Mouse (Mus musculus) embryonic facial prominence, embryonic 12.5 days (tissue): Measurements from ENCODE around the gene Ccdc34. TPM values are rescaled to one million over a fixed set of nuclear protein-coding genes. Genes with fewer than 3 reads are reported as not detected.

ENCODE experiments used
- ATAC-seq: fragments of 200-750 bp; cut with Nextera tagmentation; 2 replicates; pipeline ENCODE4 v1.8.0; 2017; ENCODE audit not compliant: insufficient number of reproducible peaks, insufficient read depth, low FRiP score, low TSS enrichment
- H3K27ac ChIP-seq: fragments of 300-500 bp; sonication (generic); 2 replicates; pipeline ENCODE4 v1.5.1; 2016; ENCODE audit warnings: mild to moderate bottlenecking
- H3K27me3 ChIP-seq: fragments of 300-500 bp; sonication (generic); 2 replicates; pipeline ENCODE4 v1.6.1; 2016; ENCODE audit warnings: mild to moderate bottlenecking, moderate library complexity
- H3K36me3 ChIP-seq: fragments of 300-500 bp; sonication (generic); 2 replicates; pipeline ENCODE4 v1.6.1; 2016; ENCODE audit warnings: mild to moderate bottlenecking
- H3K4me1 ChIP-seq: fragments of 300-500 bp; sonication (generic); 2 replicates; pipeline ENCODE4 v1.6.1; 2016
- H3K4me2 ChIP-seq: fragments of 300-500 bp; sonication (generic); replicated peaks from 2 replicates; pipeline ENCODE4 v1.6.1; 2016; ENCODE audit warnings: mild to moderate bottlenecking, moderate library complexity
- H3K4me3 ChIP-seq: fragments of 300-500 bp; sonication (generic); 2 replicates; pipeline ENCODE4 v1.5.1; 2016; ENCODE audit warnings: mild to moderate bottlenecking
- H3K9ac ChIP-seq: fragments of 300-500 bp; sonication (generic); 2 replicates; pipeline ENCODE4 v1.6.1; 2016; ENCODE audit warnings: mild to moderate bottlenecking, moderate library complexity
- H3K9me3 ChIP-seq: fragments of 300-500 bp; sonication (generic); 2 replicates; pipeline ENCODE4 v1.6.1; 2016; ENCODE audit warnings: mild to moderate bottlenecking, moderate library complexity
- WGBS: fragments of 180-500 bp; shearing (Covaris S2); methylation state at CpG from one replicate; pipeline ENCODE4 v1.1.7; 2016; 5-methylcytosine and 5-hydroxymethylcytosine counted together
- polyA plus RNA-seq: library from polyadenylated mRNA; unstranded; fragments of >200 nt; fragmentation: Nextera tagmentation; extraction: Ambion mirVana; gene quantifications from 2 replicates; pipeline ENCODE4 v1.2.1, GENCODE M21; 2016

The Ccdc34 gene
- polyA plus RNA-seq, 1 experiment from 2014 or later = 51.0 TPM

GRCm38 (mm10) chr2:110004668-110005067, 12.9 kb upstream of the Ccdc34 start:
- H3K27ac ChIP-seq = no peak overlapping the region
- no peak for ATAC-seq
- no peaks in the 10 kb centered on the region for H3K9me3 ChIP-seq
- no peak overlapping the region for H3K9ac ChIP-seq
- H3K4me1 ChIP-seq = no peaks in the 10 kb centered on the region
- no peak overlapping the region for H3K4me2 ChIP-seq
- WGBS = 74% methylated on average over 1 of the region's 1 CpGs
- peaks cover 36% of the 10 kb centered on the region for H3K36me3 ChIP-seq
- no peak overlapping the region for H3K4me3 ChIP-seq
- no peaks in the 10 kb centered on the region for H3K27me3 ChIP-seq

- Histone ChIP-seq H3K27me3 (no peaks in the 10 kb centered on the region), H3K4me2 (no peak overlapping the region), H3K36me3 (peaks cover 36% of the 10 kb centered on the region), H3K4me3 (no peak overlapping the region), H3K27ac (no peak overlapping the region), H3K4me1 (no peaks in the 10 kb centered on the region), H3K9me3 (no peaks in the 10 kb centered on the region), H3K9ac (no peak overlapping the region)
- 84% methylated on average over 3 of the region's 3 CpGs for WGBS
- ATAC-seq = no peak
Observed at GRCm38 (mm10) chr2:110005164-110005563, 12.5 kb upstream of the Ccdc34 start.

- H3K4me2 ChIP-seq = no peak overlapping the region
- ATAC-seq = no peak
- H3K27ac ChIP-seq = no peak overlapping the region
- no peak overlapping the region for H3K9ac ChIP-seq
- H3K9me3 ChIP-seq = no peaks in the 10 kb centered on the region
- WGBS = 86% methylated on average over 3 of the region's 3 CpGs
- no peak overlapping the region for H3K4me3 ChIP-seq
- H3K27me3 ChIP-seq = no peaks in the 10 kb centered on the region
- H3K36me3 ChIP-seq = peaks cover 36% of the 10 kb centered on the region
- H3K4me1 ChIP-seq = no peaks in the 10 kb centered on the region
Observed at GRCm38 (mm10) chr2:110005596-110006239, 11.9 kb upstream of the Ccdc34 start.

- Histone ChIP-seq H3K36me3 (peaks cover 39% of the 10 kb centered on the region), H3K9ac (no peak overlapping the region), H3K4me3 (no peak overlapping the region), H3K27me3 (no peaks in the 10 kb centered on the region), H3K27ac (no peak overlapping the region), H3K4me2 (no peak overlapping the region), H3K4me1 (no peaks in the 10 kb centered on the region), H3K9me3 (no peaks in the 10 kb centered on the region)
- ATAC-seq = no peak
- WGBS = 93% methylated on average over 10 of the region's 10 CpGs
Observed at GRCm38 (mm10) chr2:110007423-110008267, 10.0 kb upstream of the Ccdc34 start.

- Histone ChIP-seq H3K27ac (no peak overlapping the region), H3K4me1 (no peaks in the 10 kb centered on the region), H3K36me3 (peaks cover 38% of the 10 kb centered on the region), H3K9me3 (no peaks in the 10 kb centered on the region), H3K4me3 (no peak overlapping the region), H3K4me2 (no peak overlapping the region), H3K27me3 (no peaks in the 10 kb centered on the region), H3K9ac (no peak overlapping the region)
- ATAC-seq = no peak
Observed at GRCm38 (mm10) chr2:110009449-110009848, 8.2 kb upstream of the Ccdc34 start.

- Histone ChIP-seq H3K9me3 (no peaks in the 10 kb centered on the region), H3K4me3 (no peak overlapping the region), H3K27ac (no peak overlapping the region), H3K36me3 (peaks cover 29% of the 10 kb centered on the region), H3K4me2 (no peak overlapping the region), H3K4me1 (no peaks in the 10 kb centered on the region), H3K27me3 (no peaks in the 10 kb centered on the region), H3K9ac (no peak overlapping the region)
- no peak for ATAC-seq
- 90% methylated on average over 13 of the region's 13 CpGs for WGBS
Observed at GRCm38 (mm10) chr2:110012184-110012725, 5.4 kb upstream of the Ccdc34 start.

GRCm38 (mm10) chr2:110017087-110017486, 530 bp upstream of the Ccdc34 start:
- ATAC-seq = no peak
- Histone ChIP-seq H3K9ac (no peak overlapping the region), H3K4me3 (peak overlapping the region; percentile 85), H3K36me3 (peaks cover 10% of the 10 kb centered on the region), H3K4me1 (peaks cover 18% of the 10 kb centered on the region), H3K27ac (no peak overlapping the region), H3K27me3 (no peaks in the 10 kb centered on the region), H3K4me2 (peak overlapping the region; percentile 83), H3K9me3 (no peaks in the 10 kb centered on the region)
- WGBS = 46% methylated on average over 7 of the region's 7 CpGs

GRCm38 (mm10) chr2:110019656-110020055, 2.0 kb downstream of the Ccdc34 start:
- Histone ChIP-seq H3K4me1 (peaks cover 18% of the 10 kb centered on the region), H3K9ac (no peak overlapping the region), H3K9me3 (no peaks in the 10 kb centered on the region), H3K4me2 (peak overlapping the region; percentile 83; the same call in 1 of the 2 replicates), H3K27me3 (no peaks in the 10 kb centered on the region), H3K27ac (no peak overlapping the region), H3K36me3 (peaks cover 14% of the 10 kb centered on the region; the same call in 1 of the 2 replicates), H3K4me3 (no peak overlapping the region)
- ATAC-seq = no peak
- WGBS = 87% methylated on average over 4 of the region's 4 CpGs

- 93% methylated on average over 1 of the region's 1 CpGs for WGBS
- ATAC-seq = no peak
- no peak overlapping the region; the same call in 1 of the 2 replicates for H3K4me2 ChIP-seq
- H3K36me3 ChIP-seq = peaks cover 14% of the 10 kb centered on the region; the same call in 1 of the 2 replicates
- H3K4me3 ChIP-seq = no peak overlapping the region
- H3K9me3 ChIP-seq = no peaks in the 10 kb centered on the region
- H3K27ac ChIP-seq = no peak overlapping the region
- no peak overlapping the region for H3K9ac ChIP-seq
- peaks cover 18% of the 10 kb centered on the region for H3K4me1 ChIP-seq
- H3K27me3 ChIP-seq = no peaks in the 10 kb centered on the region
Observed at GRCm38 (mm10) chr2:110020430-110020829, 2.8 kb downstream of the Ccdc34 start.

GRCm38 (mm10) chr2:110036265-110036664, 18.6 kb downstream of the Ccdc34 start:
- no peak overlapping the region for H3K4me2 ChIP-seq
- H3K27ac ChIP-seq = 0 out of 2 replicates have a peak overlapping the region, but pooled peaks have one; percentile 41
- ATAC-seq = no peak

GRCm38 (mm10) chr2:110036665-110037064, 19.0 kb downstream of the Ccdc34 start:
- no peaks in the 10 kb centered on the region for H3K27me3 ChIP-seq
- no peak overlapping the region for H3K4me2 ChIP-seq
- H3K4me3 ChIP-seq = no peak overlapping the region
- ATAC-seq = no peak
- peaks cover 12% of the 10 kb centered on the region; the same call in 1 of the 2 replicates for H3K36me3 ChIP-seq
- H3K9me3 ChIP-seq = no peaks in the 10 kb centered on the region
- H3K4me1 ChIP-seq = peaks cover 13% of the 10 kb centered on the region; the same call in 1 of the 2 replicates
- 50% methylated on average over 4 of the region's 4 CpGs for WGBS
- 0 out of 2 replicates have a peak overlapping the region, but pooled peaks have one; percentile 2 for H3K27ac ChIP-seq
- no peak overlapping the region for H3K9ac ChIP-seq

More at GRCm38 (mm10) chr2:110036265-110036664, 18.6 kb downstream of the Ccdc34 start:
- no peak overlapping the region for H3K4me3 ChIP-seq
- peaks cover 12% of the 10 kb centered on the region; the same call in 1 of the 2 replicates for H3K36me3 ChIP-seq
- whole genome bisulfite sequencing = 32% methylated on average over 4 of the region's 4 CpGs
- no peak overlapping the region for H3K9ac ChIP-seq
- H3K9me3 ChIP-seq = no peaks in the 10 kb centered on the region
- H3K4me1 ChIP-seq = peaks cover 13% of the 10 kb centered on the region; the same call in 1 of the 2 replicates
- H3K27me3 ChIP-seq = no peaks in the 10 kb centered on the region
